In genomic region chr11:98937410-98937913, GRCm38 (mm10) we compare ENCODE assay signal across 8 mouse cellular contexts. TPM values are rescaled to one million over a fixed set of nuclear protein-coding genes. Genes with fewer than 3 reads are reported as not detected.
DNase-seq lines count a peak whose midpoint lies in the region; ATAC-seq and TF ChIP-seq lines count a peak whose summit lies in the region.

No protein-coding gene starts in this region.

- H3K4me2 ChIP-seq in CH12.LX (ENCODE audit: insufficient read depth, low read depth, poor library complexity, severe bottlenecking): peak overlapping the region; percentile 80
- peak overlapping the region; percentile 91 for H3K4me2 ChIP-seq in embryonic facial prominence, embryonic 13.5 days
- peak overlapping the region; percentile 75 for H3K4me2 ChIP-seq in heart, embryonic 11.5 days
- H3K4me2 ChIP-seq in kidney, embryonic 14.5 days (replicated peaks; ENCODE audit: low read depth, low read length): peak overlapping the region; percentile 70

- no peaks in the 10 kb centered on the region for H3K27me3 ChIP-seq in CH12.LX (replicated peaks)
- no peaks in the 10 kb centered on the region for H3K27me3 ChIP-seq in embryonic facial prominence, embryonic 13.5 days
- no peaks in the 10 kb centered on the region for H3K27me3 ChIP-seq in heart, embryonic 11.5 days (ENCODE audit: control insufficient read depth, insufficient read depth, low read length)
- H3K27me3 ChIP-seq in kidney, embryonic 14.5 days (ENCODE audit: control insufficient read depth, insufficient read depth, low read length): no peaks in the 10 kb centered on the region

- 0% methylated on average over 37 of the region's 38 CpGs for WGBS in embryonic facial prominence, embryonic 13.5 days
- 0% methylated on average over 33 of the region's 38 CpGs for whole genome bisulfite sequencing in heart, embryonic 11.5 days (ENCODE audit: insufficient replicate concordance)
- WGBS in kidney, embryonic 14.5 days: under 1% methylated on average over 37 of the region's 38 CpGs

- peak; percentile 55; the same call in 1 of the 2 replicates for TF ChIP-seq POLR2A in CH12.LX (IDR thresholded peaks at IDR 0.05; ENCODE audit: low read depth, low read length)

- peak; percentile 83 for ATAC-seq in embryonic facial prominence, embryonic 13.5 days (ENCODE audit: insufficient number of reproducible peaks, insufficient read depth, low FRiP score, low TSS enrichment, low read depth)
- peak; percentile 87 for ATAC-seq in heart, embryonic 11.5 days (replicated peaks; ENCODE audit: insufficient number of reproducible peaks, low FRiP score, low TSS enrichment)
- ATAC-seq in kidney, embryonic 14.5 days (ENCODE audit: low FRiP score, low TSS enrichment): peak; percentile 84

- H3K4me1 ChIP-seq in CH12.LX (ENCODE audit: control insufficient read depth in 1 of 2, insufficient read depth in 2 of 2): peaks cover 27 to 59% of the 10 kb centered on the region in 2 experiments
- peaks cover 86% of the 10 kb centered on the region for H3K4me1 ChIP-seq in embryonic facial prominence, embryonic 13.5 days
- peaks cover 73% of the 10 kb centered on the region for H3K4me1 ChIP-seq in heart, embryonic 11.5 days (ENCODE audit: control insufficient read depth, insufficient read depth, low read length)
- H3K4me1 ChIP-seq in kidney, embryonic 14.5 days (ENCODE audit: control insufficient read depth, insufficient read depth, low read length): peaks cover 66% of the 10 kb centered on the region

- dilution Hi-C loops in CH12.LX (cut with MboI; ENCODE audit: extremely low pct_ligation_motif_present, extremely low pct_unique_long_range_greater_than_20kb, low sequenced_read_pairs): no loop called here

- H3K9me3 ChIP-seq in CH12.LX (replicated peaks; ENCODE audit: low read length): peaks cover 5% of the 10 kb centered on the region
- no peaks in the 10 kb centered on the region for H3K9me3 ChIP-seq in embryonic facial prominence, embryonic 13.5 days
- no peaks in the 10 kb centered on the region for H3K9me3 ChIP-seq in heart, embryonic 11.5 days (replicated peaks; ENCODE audit: control insufficient read depth, low read length)
- H3K9me3 ChIP-seq in kidney, embryonic 14.5 days (ENCODE audit: control insufficient read depth, low read length): no peaks in the 10 kb centered on the region

- H3K4me3 ChIP-seq in CH12.LX (replicated peaks in 1 of 3; ENCODE audit: low read depth in 2 of 3, low read length in 2 of 3, poor library complexity in 1 of 3): peak overlapping the region; percentile 72 to 90 (median 76)
- peak overlapping the region; percentile 78 for H3K4me3 ChIP-seq in embryonic facial prominence, embryonic 13.5 days
- H3K4me3 ChIP-seq in heart, embryonic 11.5 days (ENCODE audit: low read depth, low read length): peak overlapping the region; percentile 63
- H3K4me3 ChIP-seq in kidney, embryonic 14.5 days (ENCODE audit: low read length): peak overlapping the region; percentile 65

- H3K9ac ChIP-seq in CH12.LX (ENCODE audit: insufficient read depth, low read depth): peak overlapping the region; percentile 61
- H3K9ac ChIP-seq in embryonic facial prominence, embryonic 13.5 days: peak overlapping the region; percentile 93
- peak overlapping the region; percentile 77 for H3K9ac ChIP-seq in heart, embryonic 11.5 days (ENCODE audit: low read depth, low read length)
- H3K9ac ChIP-seq in kidney, embryonic 14.5 days (ENCODE audit: low read depth, low read length): peak overlapping the region; percentile 77

- no peak for TF ChIP-seq RAD21 in CH12.LX (IDR thresholded peaks at IDR 0.05; ENCODE audit: low read depth, low read length)

- H3K79me2 ChIP-seq in CH12.LX (replicated peaks; ENCODE audit: control insufficient read depth, extremely low read depth, insufficient read depth, poor library complexity, severe bottlenecking): peaks cover 2% of the 10 kb centered on the region; the same call in 1 of the 2 replicates

- no peaks in the 10 kb centered on the region for H3K36me3 ChIP-seq in CH12.LX (replicated peaks in 1 of 2; ENCODE audit: control insufficient read depth in 1 of 2, insufficient read depth in 1 of 2, low read length in 1 of 2)
- 0 out of 2 replicates have a peak, but pooled peaks cover 5% of the 10 kb centered on the region for H3K36me3 ChIP-seq in embryonic facial prominence, embryonic 13.5 days
- no peaks in the 10 kb centered on the region for H3K36me3 ChIP-seq in heart, embryonic 11.5 days (ENCODE audit: control insufficient read depth, insufficient read depth, low read length)
- no peaks in the 10 kb centered on the region for H3K36me3 ChIP-seq in kidney, embryonic 14.5 days (ENCODE audit: control insufficient read depth, insufficient read depth, low read length)

- TF ChIP-seq CTCF in CH12.LX (conservative IDR thresholded peaks at IDR 0.05 in 1 of 2, IDR thresholded peaks at IDR 0.05 in 1 of 2; ENCODE audit: low read depth in 2 of 2, low read length in 2 of 2): no peak

- TF ChIP-seq EP300 in CH12.LX (IDR thresholded peaks at IDR 0.05; ENCODE audit: low read length): no peak

- in situ Hi-C loops in CH12.LX (cut with MboI; ENCODE audit: low pct_ligation_motif_present, low pct_unique_long_range_greater_than_20kb, low sequenced_read_pairs): loop anchor here (5.0 kb wide), 1 partner anchor 35 kb away; no protein-coding TSS in a partner anchor

- peak overlapping the region; percentile 31 for H3K27ac ChIP-seq in CH12.LX (ENCODE audit: insufficient read depth, low read depth)
- peak overlapping the region; percentile 100 for H3K27ac ChIP-seq in embryonic facial prominence, embryonic 13.5 days
- peak overlapping the region; percentile 93 for H3K27ac ChIP-seq in heart, embryonic 11.5 days (ENCODE audit: low read depth, low read length)
- H3K27ac ChIP-seq in kidney, embryonic 14.5 days (ENCODE audit: low read depth, low read length): peak overlapping the region; percentile 91

- DNase-seq in CH12.LX (ENCODE audit: extremely low read depth): peak; percentile 92
- DNase-seq in adrenal gland, postnatal 10 days: peak; percentile 93
- peak; percentile 94 for DNase-seq in lung, postnatal 25 days (ENCODE audit: low spot score)
- peak; percentile 88 for DNase-seq in ovary, postnatal 36 days (ENCODE audit: low spot score)
- peak; percentile 89 for DNase-seq in thymus, postnatal 4 days

TF ChIP-seq in CH12.LX, 34 proteins besides CTCF, POLR2A, EP300 and RAD21 (continues in another document):
- no peak for TF ChIP-seq UBTF (IDR thresholded peaks at IDR 0.05; ENCODE audit: low read depth, low read length)
- TF ChIP-seq RCOR1 (conservative IDR thresholded peaks at IDR 0.05; ENCODE audit: low read depth, low read length): no peak
- peak; percentile 76; the same call in 1 of the 2 replicates for TF ChIP-seq SIN3A (IDR thresholded peaks at IDR 0.05; ENCODE audit: low read length)
- TF ChIP-seq ZNF384 (IDR thresholded peaks at IDR 0.05; ENCODE audit: low read depth, low read length): no peak
- 0 out of 2 replicates have a peak, but pooled peaks have one; percentile 5 for TF ChIP-seq MEF2A (IDR thresholded peaks at IDR 0.05; ENCODE audit: borderline replicate concordance, low read depth, low read length)
- peak; percentile 91 for TF ChIP-seq MXI1 (IDR thresholded peaks at IDR 0.05; ENCODE audit: low read depth, low read length)
- no peak for TF ChIP-seq TCF12 (IDR thresholded peaks at IDR 0.05; ENCODE audit: low read depth, low read length)
- TF ChIP-seq JUN (IDR thresholded peaks at IDR 0.05; ENCODE audit: insufficient read depth, low read depth, low read length): no peak
- TF ChIP-seq NRF1 (IDR thresholded peaks at IDR 0.05; ENCODE audit: low read depth, low read length): no peak
- TF ChIP-seq SMC3 (IDR thresholded peaks at IDR 0.05; ENCODE audit: low read depth, low read length): no peak
- no peak for TF ChIP-seq TBP (conservative IDR thresholded peaks at IDR 0.05; ENCODE audit: low read depth, low read length)
- no peak for TF ChIP-seq ZC3H11A (IDR thresholded peaks at IDR 0.05; ENCODE audit: low read depth, low read length)
- peak; percentile 51 for TF ChIP-seq MAX (IDR thresholded peaks at IDR 0.05; ENCODE audit: low read length)
- TF ChIP-seq ZMIZ1 (IDR thresholded peaks at IDR 0.05; ENCODE audit: low read depth, low read length): no peak
- TF ChIP-seq POLR2AphosphoS2 (IDR thresholded peaks at IDR 0.05; ENCODE audit: low read depth, low read length): no peak
- TF ChIP-seq E2F4 (IDR thresholded peaks at IDR 0.05; ENCODE audit: insufficient replicate concordance, low read depth, low read length): no peak
- no peak for TF ChIP-seq ZKSCAN1 (IDR thresholded peaks at IDR 0.05; ENCODE audit: borderline replicate concordance, low read depth, low read length)
- peak; percentile 91 for TF ChIP-seq MAZ (IDR thresholded peaks at IDR 0.05; ENCODE audit: low read depth, low read length)
- no peak; the same call in 1 of the 2 replicates for TF ChIP-seq CHD1 (IDR thresholded peaks at IDR 0.05; ENCODE audit: low read depth, low read length)

RNA-seq across cellular contexts. Expression of gene Rara, which starts 9.8 kb away (rescaled TPM):
- total RNA-seq in CH12.LX (2012; rRNA removed) (11.1 and 12.1 TPM in 2 replicates), CH12.LX (2014; rRNA removed) (2.7 and 4.5 TPM in 2 replicates)
- 12.4 and 13.7 TPM in 2 replicates for polyA plus RNA-seq in CH12.LX (2012; ENCODE audit: insufficient read length, low read depth)
- total RNA-seq in adrenal gland, postnatal 10 days (2021): 10 to 100 TPM; 26.2 to 34.7 TPM
- polyA plus RNA-seq in embryonic facial prominence, embryonic 13.5 days (2015; fragmentation: Nextera tagmentation; extraction: Ambion mirVana): 39.4 and 44.7 TPM in 2 replicates
- polyA plus RNA-seq in heart, embryonic 11.5 days (2014; fragmentation: Nextera tagmentation; extraction: Ambion mirVana): 34.9 and 36.6 TPM in 2 replicates
- 27.7 and 36.7 TPM in 2 replicates for polyA plus RNA-seq in kidney, embryonic 14.5 days (2014; fragmentation: Nextera tagmentation; extraction: Ambion mirVana)

RNA-seq across cellular contexts. Expression of gene Cdc6, which starts 29.9 kb away (rescaled TPM):
- total RNA-seq in CH12.LX (2012; rRNA removed) (47.4 and 78.9 TPM in 2 replicates), CH12.LX (2014; rRNA removed) (93.7 and 99.3 TPM in 2 replicates)
- polyA plus RNA-seq in CH12.LX (2012; ENCODE audit: insufficient read length, low read depth): 81.3 and 91.9 TPM in 2 replicates
- total RNA-seq in adrenal gland, postnatal 10 days (2021): 1 to 10 TPM; 3.8 to 6.5 TPM
- 26.9 and 31.5 TPM in 2 replicates for polyA plus RNA-seq in embryonic facial prominence, embryonic 13.5 days (2015; fragmentation: Nextera tagmentation; extraction: Ambion mirVana)
- 33.6 and 34.0 TPM in 2 replicates for polyA plus RNA-seq in heart, embryonic 11.5 days (2014; fragmentation: Nextera tagmentation; extraction: Ambion mirVana)
- 32.5 and 44.1 TPM in 2 replicates for polyA plus RNA-seq in kidney, embryonic 14.5 days (2014; fragmentation: Nextera tagmentation; extraction: Ambion mirVana)

RNA-seq across cellular contexts. Expression of gene Gjd3, which starts 45.4 kb away (rescaled TPM):
- 0.47 and 0.50 TPM in 2 replicates for total RNA-seq in CH12.LX (2012; rRNA removed)
- not detected in 2 replicates for total RNA-seq in CH12.LX (2014; rRNA removed)
- polyA plus RNA-seq in CH12.LX (2012; ENCODE audit: insufficient read length, low read depth): not detected in 2 replicates
- total RNA-seq in adrenal gland, postnatal 10 days (2021): under 1 TPM; 0.45 to 0.73 TPM
- 0.34 and 0.44 TPM in 2 replicates for polyA plus RNA-seq in embryonic facial prominence, embryonic 13.5 days (2015; fragmentation: Nextera tagmentation; extraction: Ambion mirVana)
- polyA plus RNA-seq in heart, embryonic 11.5 days (2014; fragmentation: Nextera tagmentation; extraction: Ambion mirVana): 1.3 and 1.5 TPM in 2 replicates
- 0.64 TPM in 1 of 2 replicates, not detected in the other for polyA plus RNA-seq in kidney, embryonic 14.5 days (2014; fragmentation: Nextera tagmentation; extraction: Ambion mirVana)

Comparison
In these comparisons a context has a peak if more than half of its experiments do, and no peak if none do; other contexts are left out.
1. Peak in every context shown above with its lines: DNase-seq, ATAC-seq, H3K4me3 ChIP-seq and H3K27ac ChIP-seq.
2. H3K27ac ChIP-seq: peak in every context shown above with its lines; median percentile 100 in embryonic facial prominence, embryonic 13.5 days; 93 in heart, embryonic 11.5 days; 91 in kidney, embryonic 14.5 days; 31 in CH12.LX.